Mouse (Mus musculus) ovary, postnatal 10 days (tissue): ENCODE data around the gene Tex9.

ENCODE experiments used
- DNase-seq: peaks from one replicate; pipeline ENCODE4 v3.0.0; 2022; ENCODE audit warnings: low spot score

Tex9 gene

GRCm38 (mm10) chr9:72492194-72492565 lies at the start of gene Tex9:
Tex9 (minus strand) TSS chr9:72492212.
- DNase-seq: no peak

- DNase-seq: no peak
Observed at GRCm38 (mm10) chr9:72537086-72537485, 45.1 kb upstream of the Tex9 start.

GRCm38 (mm10) chr9:72535394-72535793 lies 43.4 kb upstream of the Tex9 start:
- no peak for DNase-seq

- DNase-seq: no peak
Observed at GRCm38 (mm10) chr9:72534985-72535384, 43.0 kb upstream of the Tex9 start.

GRCm38 (mm10) chr9:72533089-72533415 lies 41.0 kb upstream of the Tex9 start:
- no peak for DNase-seq

- DNase-seq: peak; percentile 42
Observed at GRCm38 (mm10) chr9:72532381-72533088, 40.5 kb upstream of the Tex9 start.

DNA sequence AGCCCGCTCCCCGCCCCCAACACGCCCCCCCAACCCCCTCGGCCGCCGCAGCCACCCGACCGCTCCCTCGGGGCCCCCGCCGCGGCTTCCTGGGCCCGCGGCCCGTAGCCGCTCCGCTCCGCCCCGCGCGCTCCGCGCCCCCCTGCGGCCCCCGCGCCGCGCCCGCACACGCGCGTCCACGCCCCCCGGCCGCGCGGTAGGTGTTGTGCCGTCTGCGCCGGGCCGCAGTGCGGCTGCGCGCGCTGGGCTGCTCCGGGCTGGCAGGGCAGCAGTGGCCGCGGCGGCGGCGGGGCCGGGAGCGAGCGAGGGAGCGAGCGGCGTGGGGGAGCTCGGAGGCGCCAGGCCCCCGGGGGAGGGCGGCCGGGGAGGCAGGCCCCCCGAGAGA lies 40.0 kb upstream of the Tex9 start, which contains the start of gene Rfx7:
Gene Rfx7 (plus strand): TSS at position 245 of the 385 bp plus-strand sequence.
- DNase-seq: peak; percentile 33

DNA sequence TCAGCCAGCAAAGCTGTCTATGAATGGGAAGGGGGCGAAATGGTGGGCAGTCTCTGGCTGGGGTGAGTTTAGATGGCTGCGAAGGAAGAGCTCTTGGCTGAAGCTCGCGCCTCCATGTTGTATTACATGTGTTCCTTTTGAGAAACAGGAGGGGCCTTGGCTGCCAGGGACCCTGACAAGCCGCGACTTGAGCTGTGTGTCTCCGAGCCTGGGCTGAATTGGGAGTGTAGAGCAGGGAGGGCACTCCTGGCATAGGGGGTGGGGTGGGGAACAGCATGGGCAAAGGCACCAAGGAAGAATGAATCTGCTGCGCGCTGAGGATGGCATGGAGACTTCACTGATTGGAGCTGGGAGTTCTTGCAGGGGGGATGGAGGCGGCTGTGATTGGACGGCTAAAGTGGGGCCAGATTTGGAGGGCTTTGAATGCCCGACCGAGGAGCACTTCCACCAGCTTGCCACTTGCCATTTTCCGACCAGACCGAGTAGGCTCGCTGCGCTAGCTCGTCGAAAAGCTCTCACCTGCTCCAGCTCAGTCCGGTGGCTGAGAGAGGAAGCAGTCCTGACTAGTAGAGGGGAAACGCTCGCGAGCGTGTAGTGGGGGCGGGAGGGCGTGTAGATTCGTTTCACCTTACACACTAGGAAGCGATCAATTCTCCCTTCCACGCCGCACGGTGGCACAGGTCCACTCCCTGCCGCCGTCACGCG lies 39.4 kb upstream of the Tex9 start:
- DNase-seq: peak; percentile 54

- peak; percentile 3 for DNase-seq
Observed at GRCm38 (mm10) chr9:72530824-72531223, 38.8 kb upstream of the Tex9 start.

DNA sequence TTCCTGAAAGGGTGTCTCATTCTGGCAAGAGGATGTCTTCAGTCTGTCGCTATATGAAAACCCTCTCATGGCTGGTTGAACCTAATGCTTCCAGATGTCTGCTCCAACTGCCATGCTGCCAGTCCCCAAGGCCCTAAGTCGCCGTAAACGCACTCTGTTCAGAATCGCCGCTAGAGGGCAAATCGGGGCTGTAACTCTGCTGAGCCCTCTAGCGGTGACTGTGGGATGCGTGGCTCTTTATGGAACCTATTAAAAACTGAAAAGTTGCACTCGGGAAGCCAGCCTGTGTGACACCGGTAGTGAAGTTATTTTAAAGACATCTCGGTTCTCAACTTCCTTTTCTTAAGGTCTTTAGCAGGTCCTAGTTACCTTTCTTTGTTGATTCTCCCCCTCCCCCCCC lies 38.2 kb upstream of the Tex9 start:
- peak; percentile 43 for DNase-seq

- no peak for DNase-seq
Observed at GRCm38 (mm10) chr9:72526091-72526490, 34.1 kb upstream of the Tex9 start.

DNA sequence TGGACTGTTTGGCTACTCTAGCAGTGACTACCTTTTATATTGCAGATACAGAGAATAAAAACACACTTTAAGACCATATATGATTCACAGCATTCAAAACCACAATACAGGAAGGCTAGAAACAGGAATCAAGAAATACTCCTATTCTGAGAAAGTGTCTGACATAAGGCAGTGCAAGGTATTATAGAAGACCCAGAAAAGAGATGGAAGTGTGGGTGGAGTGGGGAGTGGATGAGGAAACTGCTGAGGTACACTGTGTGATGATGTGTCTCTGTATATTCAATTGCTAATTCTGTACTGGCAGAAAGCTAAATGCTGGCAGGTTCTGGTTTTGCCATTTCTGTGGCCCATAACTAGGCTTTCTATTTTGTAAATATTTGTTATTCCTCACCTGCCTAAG lies 28.8 kb upstream of the Tex9 start:
- no peak for DNase-seq

DNA sequence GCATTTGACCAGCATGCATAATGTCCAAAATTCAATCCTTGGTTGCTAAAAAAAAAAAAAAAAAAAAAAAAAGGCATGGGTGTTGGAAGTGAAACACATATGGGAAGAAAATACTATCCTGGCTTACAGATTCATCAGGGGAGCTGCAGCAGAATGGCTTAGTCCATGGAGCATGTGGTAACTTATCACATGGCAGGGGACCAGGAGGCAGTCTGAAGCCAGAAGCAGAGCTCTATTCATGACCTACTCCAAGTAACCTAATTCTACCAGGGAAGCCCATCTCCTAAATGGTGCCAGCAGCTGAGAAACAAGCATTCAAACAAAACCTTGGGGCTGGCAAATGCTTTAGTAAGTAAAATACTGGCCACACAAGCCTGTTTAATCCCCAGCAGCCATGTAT lies 27.2 kb upstream of the Tex9 start:
- no peak for DNase-seq

- DNase-seq: no peak
Observed at GRCm38 (mm10) chr9:72515366-72515765, 23.4 kb upstream of the Tex9 start.

DNA sequence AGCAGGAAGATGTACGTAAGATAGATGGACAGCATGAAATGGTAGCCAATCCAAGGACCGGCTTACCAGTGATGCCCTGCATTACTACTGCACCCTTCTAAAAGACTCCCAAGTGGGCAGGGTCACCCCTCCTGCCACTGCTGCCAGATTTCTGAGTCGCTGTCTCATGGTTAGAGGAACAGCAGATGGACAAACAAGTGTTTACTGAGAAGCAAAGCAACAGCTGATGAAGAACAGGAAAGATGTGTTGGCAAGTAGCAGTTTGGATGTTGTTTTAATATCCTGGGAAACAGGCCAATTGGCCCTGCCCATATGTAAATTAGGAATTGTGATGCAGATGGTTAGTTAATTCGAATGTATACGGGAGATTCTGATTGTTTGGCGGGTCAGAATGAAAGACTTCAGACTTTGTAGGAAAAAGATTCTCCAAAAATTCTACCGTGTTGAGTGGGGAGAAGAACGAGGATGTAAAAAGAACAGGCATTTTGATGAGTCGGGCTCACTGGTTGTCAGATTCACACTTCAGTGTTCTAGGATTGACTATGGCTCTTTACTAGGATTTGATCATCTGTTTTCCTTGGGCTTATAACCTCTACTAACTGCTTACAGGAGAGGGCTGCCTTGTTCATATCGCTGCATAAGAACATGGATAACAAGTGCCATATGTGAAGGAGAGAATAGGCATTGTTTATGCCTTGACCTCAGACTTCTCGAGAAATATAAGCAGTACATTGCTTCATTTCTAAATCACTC lies 20.4 kb upstream of the Tex9 start:
- no peak for DNase-seq

DNA sequence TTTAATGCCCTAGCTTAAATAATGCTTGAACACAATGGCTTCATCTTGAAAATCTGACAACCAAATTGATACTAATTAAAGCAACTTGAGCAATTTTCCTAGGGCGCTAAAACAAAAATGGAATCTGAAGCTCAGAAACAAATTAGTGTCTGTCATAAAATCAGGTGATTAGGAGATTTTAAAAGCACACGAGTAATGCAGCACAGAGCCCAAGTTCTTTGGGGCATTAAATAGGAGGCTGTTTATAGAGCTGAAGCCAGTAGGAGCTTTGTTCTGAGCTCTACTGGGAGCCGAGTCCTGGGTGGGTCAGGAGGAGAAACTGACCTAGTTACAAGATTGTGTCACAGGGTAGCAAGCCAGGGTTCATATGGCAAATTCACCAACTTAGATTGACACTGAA lies 5.2 kb upstream of the Tex9 start:
- DNase-seq: no peak

DNA sequence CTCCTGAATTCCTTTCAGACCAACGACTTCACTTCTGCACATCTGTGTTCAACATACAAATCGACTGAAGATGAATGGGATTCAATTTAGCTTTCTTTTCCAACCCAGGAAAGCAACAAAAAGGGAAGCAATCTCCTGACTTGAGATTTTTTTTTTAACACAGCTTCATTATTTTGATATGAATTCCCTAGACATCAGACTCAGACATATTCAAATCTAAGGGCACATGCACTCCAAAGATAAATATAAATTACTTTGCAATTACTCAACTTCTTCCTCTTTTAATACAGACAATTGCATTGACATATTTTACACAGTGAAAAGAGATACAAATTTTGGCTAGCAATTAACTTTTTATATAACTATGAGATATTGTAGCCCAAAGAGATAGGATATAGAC lies 4.7 kb upstream of the Tex9 start:
- DNase-seq: no peak

DNA sequence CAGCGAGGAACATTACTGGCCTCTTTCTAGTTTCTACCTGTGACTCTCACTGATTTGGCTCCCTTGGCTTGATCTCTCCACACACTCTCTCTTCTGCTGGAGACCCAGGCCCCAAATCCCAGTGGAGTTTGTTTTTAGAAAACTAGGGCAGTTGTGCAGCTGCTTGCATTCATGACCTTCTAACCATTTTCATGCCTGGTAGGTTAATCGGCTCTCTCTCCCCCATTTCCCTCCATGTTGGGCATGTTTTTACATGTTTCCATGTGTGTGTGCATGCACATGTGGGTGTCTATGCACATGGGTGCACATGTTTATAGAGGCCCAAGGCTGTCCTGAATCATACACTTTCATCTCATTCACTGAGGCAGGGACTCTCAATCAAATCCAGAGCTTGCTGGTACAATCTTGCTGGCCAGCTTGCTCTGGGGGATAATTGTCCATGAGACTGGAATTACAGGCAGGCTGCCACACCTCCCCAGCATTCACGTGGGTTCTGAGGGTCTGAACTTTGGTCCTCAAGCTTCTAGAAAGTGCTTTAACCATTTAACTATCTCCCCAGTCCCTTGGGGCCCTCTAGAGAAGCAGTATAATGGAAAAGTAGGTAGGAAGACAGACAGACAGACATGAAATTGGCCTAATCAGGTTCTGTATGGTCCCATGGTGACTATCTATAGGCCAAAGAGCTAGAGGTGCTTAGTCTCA lies 2.1 kb upstream of the Tex9 start:
- no peak for DNase-seq

DNA sequence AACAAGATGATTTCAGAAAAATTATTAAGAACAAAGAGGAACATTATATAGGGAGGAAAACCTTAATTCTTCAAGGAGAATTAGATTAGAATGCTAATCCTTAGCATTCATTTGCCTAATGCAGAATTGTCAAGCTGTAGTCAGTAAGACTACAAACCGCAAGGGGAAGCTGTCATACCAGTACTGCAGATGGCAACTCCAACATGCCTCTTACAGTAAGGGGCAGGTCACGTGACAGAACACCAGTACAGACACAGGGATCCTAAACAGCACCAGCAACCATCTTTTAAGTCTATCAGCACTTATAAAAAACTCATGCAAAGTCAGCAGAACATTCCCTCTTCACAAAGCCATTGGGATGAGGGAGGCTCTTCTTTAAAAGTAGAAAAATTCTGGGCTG lies 1.5 kb upstream of the Tex9 start:
- no peak for DNase-seq

DNA sequence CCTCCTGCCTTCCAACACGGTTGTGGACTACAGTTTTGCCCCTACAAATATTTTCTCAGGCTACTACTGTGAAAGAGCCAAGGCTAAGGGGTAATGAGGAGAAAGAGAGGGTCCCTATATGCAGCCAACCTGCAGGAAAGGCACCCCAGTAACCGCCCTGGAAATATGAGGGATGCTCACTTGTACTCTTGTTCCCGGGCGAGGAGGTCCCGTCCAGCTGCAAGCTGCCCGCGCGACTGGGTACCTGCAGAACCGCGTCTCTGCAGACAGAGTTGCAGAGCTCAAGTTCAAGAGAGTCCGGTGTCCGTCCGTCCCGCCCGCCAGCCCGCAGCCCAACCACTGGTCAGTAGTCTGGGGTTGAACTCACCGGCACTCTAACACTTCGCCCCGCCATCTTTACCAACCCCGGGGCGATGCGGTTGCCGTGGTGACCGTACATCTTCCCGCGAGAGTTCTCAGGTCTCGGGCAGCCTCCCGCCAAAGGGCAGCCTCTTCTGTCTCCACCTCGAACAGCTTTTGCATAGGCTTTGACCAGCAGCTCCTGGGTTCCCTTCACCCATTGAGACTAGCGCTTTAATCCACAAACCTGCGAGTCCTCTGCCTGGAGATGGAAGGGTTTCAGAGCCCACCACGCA lies 336 bp downstream of the Tex9 start:
- DNase-seq: peak; percentile 90

DNA sequence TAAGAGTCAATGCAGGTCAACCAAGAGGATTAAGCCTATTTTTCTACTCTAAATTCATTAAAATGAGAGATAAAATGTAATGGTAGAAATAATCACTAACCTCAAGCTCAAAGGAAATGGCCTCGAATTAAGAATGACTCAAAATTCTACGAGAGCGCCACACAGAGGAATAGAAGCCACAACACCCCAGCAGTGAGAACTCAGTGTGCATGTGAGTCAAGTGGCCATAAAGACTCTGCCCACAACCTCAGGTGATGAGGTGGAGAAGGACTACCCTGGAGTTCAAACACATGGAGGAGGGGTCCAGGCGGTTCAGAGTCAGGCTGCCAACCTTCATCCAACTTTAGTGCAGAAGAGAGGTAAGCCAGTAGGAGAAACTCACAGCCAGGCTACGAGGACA lies 2.9 kb downstream of the Tex9 start:
- DNase-seq: no peak

GRCm38 (mm10) chr9:72488523-72488922 lies 3.5 kb downstream of the Tex9 start:
- DNase-seq: no peak
